Mouse (Mus musculus) heart, embryonic 16.5 days (tissue): ENCODE results near the gene Adsl. TPM values are rescaled to one million over a fixed set of nuclear protein-coding genes. Genes with fewer than 3 reads are reported as not detected.
"Not testable (repeated sequence)": the region's sequence is repeated elsewhere in the genome, so short reads cannot be mapped to it uniquely, and the experiment has no call there.

Experiments used
- ATAC-seq: fragments of 200-750 bp; cut with Nextera tagmentation; replicated peaks from 2 replicates; pipeline ENCODE4 v1.8.0; 2017; ENCODE audit warnings: moderate number of reproducible peaks; ENCODE audit not compliant: insufficient read depth, low FRiP score; ENCODE audit errors: extremely low read depth
- H3K27ac ChIP-seq: fragments of 300-500 bp; sonication (generic); 2 replicates; pipeline ENCODE4 v1.5.1; 2014; ENCODE audit warnings: mild to moderate bottlenecking, low read length, control low read depth, moderate library complexity
- H3K27me3 ChIP-seq: fragments of 300-500 bp; sonication (generic); 2 replicates; pipeline ENCODE4 v1.6.1; 2014; ENCODE audit warnings: low read length, mixed read lengths; ENCODE audit not compliant: control insufficient read depth, insufficient read depth
- H3K36me3 ChIP-seq: fragments of 300-500 bp; sonication (generic); 2 replicates; pipeline ENCODE4 v1.6.1; 2014; ENCODE audit not compliant: control insufficient read depth, insufficient read depth
- H3K4me1 ChIP-seq: fragments of 300-500 bp; sonication (generic); 2 replicates; pipeline ENCODE4 v1.6.1; 2014; ENCODE audit warnings: low read length, mixed read lengths; ENCODE audit not compliant: control insufficient read depth, insufficient read depth
- H3K4me2 ChIP-seq: fragments of 300-500 bp; sonication (generic); 2 replicates; pipeline ENCODE4 v1.6.1; 2014; ENCODE audit warnings: low read depth, mild to moderate bottlenecking, control low read depth, low read length
- H3K4me3 ChIP-seq: fragments of 300-500 bp; sonication (generic); 2 replicates; pipeline ENCODE4 v1.5.1; 2014; ENCODE audit warnings: mild to moderate bottlenecking, control low read depth, low read length
- H3K9ac ChIP-seq: fragments of 300-500 bp; sonication (generic); 2 replicates; pipeline ENCODE4 v1.6.1; 2014; ENCODE audit warnings: low read length, control low read depth
- H3K9me3 ChIP-seq: fragments of 300-500 bp; sonication (generic); replicated peaks from 2 replicates; pipeline ENCODE4 v1.6.1; 2016; ENCODE audit warnings: low read length; ENCODE audit not compliant: control insufficient read depth
- WGBS: fragments of 180-500 bp; shearing (Covaris S2); extraction: QIAGEN DNeasy Blood & Tissue Kit; methylation state at CpG from one replicate; pipeline ENCODE4 v1.1.7; 2014; 5-methylcytosine and 5-hydroxymethylcytosine counted together
- polyA plus RNA-seq: library from polyadenylated mRNA; unstranded; fragments of >200 nt; fragmentation: Nextera tagmentation; extraction: Ambion mirVana; gene quantifications from 2 replicates; pipeline ENCODE4 v1.2.1, GENCODE M21; 2015

The Adsl gene
- polyA plus RNA-seq, 1 experiment from 2014 or later, result 175 TPM

- Histone ChIP-seq H3K4me3 (no peak overlapping the region), H3K36me3 (peaks cover 62% of the 10 kb centered on the region), H3K27ac (peak overlapping the region; percentile 22), H3K9ac (no peak overlapping the region), H3K27me3 (no peaks in the 10 kb centered on the region), H3K9me3 (no peaks in the 10 kb centered on the region), H3K4me1 (peaks cover 12% of the 10 kb centered on the region), H3K4me2 (no peak overlapping the region)
- ATAC-seq, result 0 out of 2 replicates have a peak, but pooled peaks have one; percentile 10
- WGBS, result 52% methylated on average over 2 of the region's 2 CpGs
Measured at GRCm38 (mm10) chr15:80915850-80916249, 32.4 kb upstream of the Adsl start.

- no peak overlapping the region for H3K27ac ChIP-seq
- H3K9me3 ChIP-seq, result no peaks in the 10 kb centered on the region
- H3K9ac ChIP-seq, result no peak overlapping the region
- H3K4me3 ChIP-seq, result no peak overlapping the region
- peaks cover 64% of the 10 kb centered on the region for H3K36me3 ChIP-seq
- H3K4me1 ChIP-seq, result peaks cover 12% of the 10 kb centered on the region
- 91% methylated on average over 7 of the region's 7 CpGs for WGBS
- H3K4me2 ChIP-seq, result no peak overlapping the region
- ATAC-seq, result no peak
- no peaks in the 10 kb centered on the region for H3K27me3 ChIP-seq
Measured at GRCm38 (mm10) chr15:80916621-80917020, 31.7 kb upstream of the Adsl start.

GRCm38 (mm10) chr15:80920346-80920745 is 27.9 kb upstream of the Adsl start:
- no peak for ATAC-seq
- peaks cover 7% of the 10 kb centered on the region for H3K4me1 ChIP-seq
- H3K4me3 ChIP-seq, result no peak overlapping the region

GRCm38 (mm10) chr15:80921781-80922180 is 26.5 kb upstream of the Adsl start:
- Histone ChIP-seq H3K9ac (no peak overlapping the region), H3K36me3 (peaks cover 63% of the 10 kb centered on the region), H3K4me1 (no peaks in the 10 kb centered on the region), H3K4me3 (no peak overlapping the region), H3K27me3 (no peaks in the 10 kb centered on the region), H3K9me3 (no peaks in the 10 kb centered on the region), H3K4me2 (no peak overlapping the region), H3K27ac (no peak overlapping the region)
- no peak for ATAC-seq
- 69% methylated on average over 4 of the region's 4 CpGs for WGBS

More at GRCm38 (mm10) chr15:80920346-80920745, 27.9 kb upstream of the Adsl start:
- no peaks in the 10 kb centered on the region for H3K9me3 ChIP-seq
- H3K4me2 ChIP-seq, result no peak overlapping the region
- no peaks in the 10 kb centered on the region for H3K27me3 ChIP-seq
- H3K36me3 ChIP-seq, result peaks cover 60% of the 10 kb centered on the region
- no peak overlapping the region for H3K9ac ChIP-seq
- WGBS, result 94% methylated on average over 3 of the region's 3 CpGs
- no peak overlapping the region for H3K27ac ChIP-seq

GRCm38 (mm10) chr15:80924211-80924610 is 24.1 kb upstream of the Adsl start:
- Histone ChIP-seq H3K27me3 (no peaks in the 10 kb centered on the region), H3K4me1 (no peaks in the 10 kb centered on the region), H3K4me3 (no peak overlapping the region), H3K4me2 (no peak overlapping the region), H3K9ac (no peak overlapping the region), H3K36me3 (peaks cover 61% of the 10 kb centered on the region), H3K9me3 (no peaks in the 10 kb centered on the region), H3K27ac (no peak overlapping the region)
- no peak for ATAC-seq
- 96% methylated on average over 2 of the region's 2 CpGs for WGBS

- H3K4me2 ChIP-seq, result no peak overlapping the region
- no peak overlapping the region for H3K4me3 ChIP-seq
- H3K27ac ChIP-seq, result no peak overlapping the region
- no peak overlapping the region for H3K9ac ChIP-seq
- no peaks in the 10 kb centered on the region for H3K27me3 ChIP-seq
- no peaks in the 10 kb centered on the region for H3K9me3 ChIP-seq
- 77% methylated on average over 20 of the region's 20 CpGs for WGBS
- ATAC-seq, result no peak
- H3K4me1 ChIP-seq, result no peaks in the 10 kb centered on the region
- peaks cover 45% of the 10 kb centered on the region for H3K36me3 ChIP-seq
Measured at GRCm38 (mm10) chr15:80928811-80929355, 19.4 kb upstream of the Adsl start.

- no peak for ATAC-seq
- no peaks in the 10 kb centered on the region for H3K4me1 ChIP-seq
- 26% methylated on average over 15 of the region's 16 CpGs for WGBS
- H3K4me2 ChIP-seq, result no peak overlapping the region
- H3K9ac ChIP-seq, result no peak overlapping the region
- no peaks in the 10 kb centered on the region for H3K27me3 ChIP-seq
- H3K9me3 ChIP-seq, result no peaks in the 10 kb centered on the region
- peaks cover 35% of the 10 kb centered on the region for H3K36me3 ChIP-seq
- H3K4me3 ChIP-seq, result no peak overlapping the region
- no peak overlapping the region for H3K27ac ChIP-seq
Measured at GRCm38 (mm10) chr15:80930048-80930571, 18.2 kb upstream of the Adsl start.

GRCm38 (mm10) chr15:80930676-80931320 is 17.5 kb upstream of the Adsl start:
- H3K9ac ChIP-seq, H3K4me2 ChIP-seq, ATAC-seq, H3K27ac ChIP-seq, H3K4me3 ChIP-seq, H3K4me1 ChIP-seq, H3K27me3 ChIP-seq, H3K9me3 ChIP-seq: not testable (repeated sequence)
- H3K36me3 ChIP-seq, result peaks cover 31% of the 10 kb centered on the region
- WGBS, result 89% methylated on average over 23 of the region's 23 CpGs

GRCm38 (mm10) chr15:80931345-80931960 is 16.8 kb upstream of the Adsl start:
- Histone ChIP-seq H3K9me3 (no peaks in the 10 kb centered on the region), H3K4me2 (no peak overlapping the region), H3K27ac (no peak overlapping the region), H3K36me3 (peaks cover 27% of the 10 kb centered on the region), H3K9ac (no peak overlapping the region), H3K27me3 (no peaks in the 10 kb centered on the region), H3K4me3 (no peak overlapping the region), H3K4me1 (no peaks in the 10 kb centered on the region)
- 86% methylated on average over 9 of the region's 9 CpGs for WGBS
- ATAC-seq, result no peak
